Mouse (Mus musculus): ENCODE results near the gene Plpp4.

The Plpp4 gene

GRCm38 (mm10) chr7:129256621-129257373, at the start of gene Plpp4:
TSS of gene Plpp4 (plus strand) at chr7:129257031.
- peak; percentile 6 for DNase-seq (ENCODE audit: low spot score)

GRCm38 (mm10) chr7:129215926-129216543, 40.8 kb upstream of the Plpp4 start:
- DNase-seq (ENCODE audit: low spot score), result no peak

GRCm38 (mm10) chr7:129216547-129217195, 40.2 kb upstream of the Plpp4 start:
- no peak for DNase-seq (ENCODE audit: low spot score)

- no peak for DNase-seq (ENCODE audit: low spot score)
Measured at GRCm38 (mm10) chr7:129220948-129221347, 35.9 kb upstream of the Plpp4 start.

GRCm38 (mm10) chr7:129221649-129222048, 35.2 kb upstream of the Plpp4 start:
- DNase-seq (ENCODE audit: low spot score), result no peak

- no peak for DNase-seq (ENCODE audit: low spot score)
Measured at GRCm38 (mm10) chr7:129235410-129235809, 21.4 kb upstream of the Plpp4 start.

GRCm38 (mm10) chr7:129235995-129236394, 20.8 kb upstream of the Plpp4 start:
- no peak for DNase-seq (ENCODE audit: low spot score)

GRCm38 (mm10) chr7:129250981-129251380, 5.8 kb upstream of the Plpp4 start:
- DNase-seq (ENCODE audit: low spot score), result no peak

GRCm38 (mm10) chr7:129253406-129253805, 3.4 kb upstream of the Plpp4 start:
- DNase-seq (ENCODE audit: low spot score), result no peak

GRCm38 (mm10) chr7:129254126-129254525, 2.7 kb upstream of the Plpp4 start:
- no peak for DNase-seq (ENCODE audit: low spot score)

- DNase-seq (ENCODE audit: low spot score), result no peak
Measured at GRCm38 (mm10) chr7:129255406-129255805, 1.4 kb upstream of the Plpp4 start.

GRCm38 (mm10) chr7:129257374-129258018, 665 bp downstream of the Plpp4 start:
- no peak for DNase-seq (ENCODE audit: low spot score)

GRCm38 (mm10) chr7:129258331-129258730, 1.5 kb downstream of the Plpp4 start:
- DNase-seq (ENCODE audit: low spot score), result no peak

GRCm38 (mm10) chr7:129259195-129259594, 2.4 kb downstream of the Plpp4 start:
- DNase-seq (ENCODE audit: low spot score), result no peak

GRCm38 (mm10) chr7:129273867-129274266, 17.0 kb downstream of the Plpp4 start:
- no peak for DNase-seq (ENCODE audit: low spot score)

- DNase-seq (ENCODE audit: low spot score), result no peak
Measured at GRCm38 (mm10) chr7:129274726-129275125, 17.9 kb downstream of the Plpp4 start.

- no peak for DNase-seq (ENCODE audit: low spot score)
Measured at GRCm38 (mm10) chr7:129277751-129278150, 20.9 kb downstream of the Plpp4 start.

- no peak for DNase-seq (ENCODE audit: low spot score)
Measured at GRCm38 (mm10) chr7:129278801-129279200, 22.0 kb downstream of the Plpp4 start.

GRCm38 (mm10) chr7:129279261-129279660, 22.4 kb downstream of the Plpp4 start:
- DNase-seq (ENCODE audit: low spot score), result no peak

- DNase-seq (ENCODE audit: low spot score), result no peak
Measured at GRCm38 (mm10) chr7:129281966-129282365, 25.1 kb downstream of the Plpp4 start.

- peak; percentile 14 for DNase-seq (ENCODE audit: low spot score)
Measured at GRCm38 (mm10) chr7:129285186-129285868, 28.5 kb downstream of the Plpp4 start.

GRCm38 (mm10) chr7:129293211-129293610, 36.4 kb downstream of the Plpp4 start:
- DNase-seq (ENCODE audit: low spot score), result no peak

All from yolk sac, embryonic 10.5 days (tissue).